Mouse (Mus musculus): Measurements from ENCODE around the gene Mvd.

The Mvd gene

DNA sequence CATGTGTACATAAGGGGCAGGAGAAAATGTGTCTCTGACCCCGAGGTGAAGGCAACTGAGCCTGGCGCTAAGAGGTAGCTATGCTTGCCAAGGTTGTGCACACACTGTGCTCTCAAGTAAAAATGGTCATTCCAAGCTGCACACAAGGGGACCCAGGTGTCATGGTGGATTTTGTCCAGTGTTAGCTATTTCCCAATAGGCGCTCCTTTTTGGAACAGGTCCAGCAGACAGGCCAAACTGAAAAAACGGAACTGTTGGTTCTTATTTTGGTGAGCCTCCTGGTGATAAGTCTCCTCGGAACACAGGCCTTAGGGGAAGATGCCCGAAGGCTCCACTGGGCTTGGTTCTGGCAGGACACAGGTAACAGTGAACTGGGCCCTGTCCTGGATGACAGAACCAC lies 11.2 kb upstream of the Mvd start:
- no peak for DNase-seq

DNA sequence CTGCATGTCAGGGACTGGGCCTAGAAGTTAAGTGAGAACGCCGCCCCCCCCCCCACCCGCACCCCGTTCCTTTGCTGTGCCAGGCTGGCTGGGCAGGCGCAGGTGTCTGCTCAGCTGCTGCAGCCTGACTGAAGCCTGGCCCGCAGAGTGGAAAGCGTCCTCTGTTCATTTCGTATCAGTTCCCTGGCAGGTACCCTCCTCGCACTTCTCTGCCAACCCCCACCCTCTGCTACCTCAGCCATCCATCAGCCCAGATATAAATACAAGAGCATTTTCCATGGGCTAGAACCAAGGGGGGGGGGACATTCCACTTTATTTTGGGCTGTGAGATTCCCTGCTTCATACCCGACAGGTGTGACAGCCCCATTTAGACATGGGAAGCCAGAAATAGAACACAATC lies 8.9 kb upstream of the Mvd start:
- no peak for DNase-seq

DNA sequence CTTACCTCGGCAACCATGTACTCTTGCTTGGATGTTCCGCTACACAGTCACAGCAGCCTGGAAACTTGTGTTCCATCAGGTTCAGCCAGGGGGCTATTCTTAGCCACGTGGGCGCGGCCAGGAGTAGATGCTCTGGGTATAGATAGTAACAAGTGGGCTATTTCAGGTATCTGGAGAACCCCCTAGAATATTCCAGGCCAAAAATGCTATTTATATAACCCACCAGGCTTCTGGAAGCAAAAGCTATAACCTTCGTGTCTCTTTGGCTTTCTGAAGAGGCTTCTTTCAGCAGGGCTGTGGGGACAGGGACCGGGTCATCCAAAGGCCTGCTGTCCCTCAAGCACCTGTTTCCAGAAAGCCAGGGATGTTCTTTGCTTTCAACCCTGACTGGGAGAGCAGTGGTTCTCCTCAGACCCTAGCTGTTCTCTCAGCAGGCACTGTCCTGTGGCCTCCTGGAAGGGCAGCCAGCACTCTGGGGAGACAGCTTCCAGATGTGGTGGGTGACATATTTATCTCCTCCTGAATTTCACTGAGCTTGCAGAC lies 8.0 kb upstream of the Mvd start:
- no peak for DNase-seq

DNA sequence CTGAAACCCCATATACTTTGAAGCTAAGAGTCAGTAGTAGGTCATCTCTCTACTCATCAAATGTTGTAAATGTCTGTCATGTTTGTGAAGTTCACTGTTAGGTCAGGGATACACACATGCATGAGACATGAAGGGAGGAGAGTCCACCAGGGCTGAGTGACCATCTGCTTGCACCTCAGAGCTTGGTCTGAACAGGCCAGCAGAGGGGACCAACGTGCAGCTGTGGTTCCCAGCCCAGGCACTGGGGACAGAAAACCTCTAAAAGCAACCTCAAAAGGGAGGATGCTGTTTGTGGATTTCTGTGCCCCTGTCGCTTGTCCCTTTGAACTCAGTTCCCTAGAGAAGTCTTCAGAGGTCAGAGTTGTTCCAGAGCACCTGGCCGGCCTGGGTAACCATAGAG lies 2.0 kb upstream of the Mvd start:
- no peak for DNase-seq

DNA sequence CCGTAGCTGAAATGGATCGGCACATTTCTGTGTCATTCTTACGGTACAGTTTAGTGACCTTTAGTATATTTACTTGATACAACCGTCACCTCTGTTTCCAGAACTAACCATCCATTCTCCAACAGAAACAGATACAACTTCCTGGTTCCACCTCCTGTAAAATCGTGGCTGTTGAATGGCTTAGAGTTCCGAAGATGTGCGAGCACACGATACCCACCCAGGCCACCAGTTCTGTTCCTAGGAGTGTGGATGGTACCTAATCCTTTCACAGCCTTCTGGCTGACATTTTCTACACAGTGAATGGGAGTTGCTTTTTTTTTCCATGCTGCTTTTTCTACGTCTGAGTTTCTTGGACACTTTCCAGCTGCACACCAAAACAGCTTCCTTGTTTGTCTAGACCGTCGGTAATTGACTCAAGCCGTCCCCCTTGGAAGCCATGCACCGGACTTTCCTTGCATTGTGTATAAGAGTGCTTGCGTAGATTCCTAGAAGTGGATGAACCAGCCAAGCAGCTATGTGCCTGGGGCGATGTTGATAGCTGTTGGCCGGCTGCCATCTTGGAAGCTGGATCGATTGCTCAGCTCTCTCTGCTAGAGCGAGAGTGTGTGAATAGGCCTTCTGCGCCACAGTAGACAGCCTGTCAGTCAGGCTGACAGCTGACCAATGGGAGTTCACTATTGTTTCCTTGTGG lies 981 bp upstream of the Mvd start:
- DNase-seq = peak; percentile 83

DNA sequence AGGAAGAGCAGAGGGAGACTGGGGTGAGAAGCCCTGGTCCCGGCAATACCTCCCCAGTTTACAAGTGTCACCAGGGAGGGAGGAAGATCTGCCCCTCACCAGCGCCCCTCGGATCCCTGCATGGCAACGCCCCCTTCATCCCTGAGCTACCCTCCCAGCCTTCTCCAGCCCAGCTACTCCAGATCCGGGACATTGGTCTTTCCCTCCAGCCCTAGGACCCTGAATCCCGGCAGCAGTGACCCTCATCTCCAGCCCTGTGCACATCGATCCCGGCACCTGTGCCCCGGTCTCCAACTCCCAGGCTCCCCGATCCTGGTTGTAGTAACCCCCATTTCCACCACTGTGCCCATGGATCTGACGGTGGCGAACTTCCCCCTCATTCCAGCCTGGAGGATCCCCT lies 441 bp downstream of the Mvd start:
- no peak for DNase-seq

DNA sequence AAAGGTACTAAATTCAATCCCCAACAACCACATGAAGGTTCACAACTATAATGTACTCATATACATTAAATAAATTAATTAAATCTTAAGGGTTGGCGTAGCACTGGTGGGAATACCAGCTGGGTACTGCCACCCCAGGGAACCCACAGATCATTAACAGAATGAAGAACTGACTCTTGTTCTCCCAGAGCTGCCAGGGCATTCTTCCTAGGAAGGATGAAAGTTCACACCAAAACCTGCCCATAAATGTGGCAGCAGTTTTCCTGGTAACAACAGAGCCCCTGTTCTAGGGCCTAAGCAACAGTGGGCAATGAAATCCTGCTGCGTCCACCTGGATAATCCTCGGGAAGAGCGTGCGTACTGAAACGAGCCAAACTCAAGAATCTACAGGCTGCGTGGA lies 866 bp downstream of the Mvd start:
- no peak for DNase-seq

DNA sequence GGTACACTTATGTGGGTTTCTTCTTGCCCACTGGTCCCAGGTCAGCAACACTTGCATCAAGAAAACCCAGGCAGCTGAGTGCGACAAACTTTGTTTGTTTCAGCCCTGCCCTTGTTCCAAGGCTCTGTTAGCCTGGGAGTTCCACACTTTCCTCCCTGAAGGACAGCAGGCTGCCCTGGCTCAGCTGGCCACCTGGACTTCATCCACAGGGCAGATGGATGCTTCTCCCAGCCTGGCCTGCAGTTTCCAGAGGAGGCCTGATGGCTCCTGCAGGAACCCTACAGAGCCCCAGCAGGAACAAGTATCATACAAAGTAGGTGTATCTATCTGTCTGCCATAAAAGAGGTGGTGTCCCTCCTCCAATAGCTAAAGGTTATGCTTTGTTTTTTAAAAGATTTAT lies 1.9 kb downstream of the Mvd start:
- DNase-seq = peak; percentile 43

DNA sequence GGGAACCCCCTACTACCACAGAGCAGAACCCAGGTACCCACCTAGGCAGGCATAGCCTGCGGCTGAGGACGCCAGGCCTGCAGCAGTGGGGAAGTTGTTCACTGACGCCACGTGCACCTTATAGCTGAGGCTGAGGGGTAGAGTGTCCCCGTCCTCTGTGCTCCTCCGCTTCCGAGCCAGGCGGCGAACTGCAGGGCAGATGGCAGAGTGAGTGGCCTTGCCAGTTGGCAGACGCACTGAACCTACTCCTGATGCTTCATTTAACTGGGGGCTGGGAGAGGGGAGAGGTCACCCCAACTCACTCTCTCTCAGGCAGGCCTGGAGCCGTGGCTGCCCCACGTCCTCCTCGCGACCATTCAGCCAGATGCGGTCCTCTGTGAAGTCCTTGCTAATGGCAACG lies 3.9 kb downstream of the Mvd start:
- peak; percentile 88 for DNase-seq

DNA sequence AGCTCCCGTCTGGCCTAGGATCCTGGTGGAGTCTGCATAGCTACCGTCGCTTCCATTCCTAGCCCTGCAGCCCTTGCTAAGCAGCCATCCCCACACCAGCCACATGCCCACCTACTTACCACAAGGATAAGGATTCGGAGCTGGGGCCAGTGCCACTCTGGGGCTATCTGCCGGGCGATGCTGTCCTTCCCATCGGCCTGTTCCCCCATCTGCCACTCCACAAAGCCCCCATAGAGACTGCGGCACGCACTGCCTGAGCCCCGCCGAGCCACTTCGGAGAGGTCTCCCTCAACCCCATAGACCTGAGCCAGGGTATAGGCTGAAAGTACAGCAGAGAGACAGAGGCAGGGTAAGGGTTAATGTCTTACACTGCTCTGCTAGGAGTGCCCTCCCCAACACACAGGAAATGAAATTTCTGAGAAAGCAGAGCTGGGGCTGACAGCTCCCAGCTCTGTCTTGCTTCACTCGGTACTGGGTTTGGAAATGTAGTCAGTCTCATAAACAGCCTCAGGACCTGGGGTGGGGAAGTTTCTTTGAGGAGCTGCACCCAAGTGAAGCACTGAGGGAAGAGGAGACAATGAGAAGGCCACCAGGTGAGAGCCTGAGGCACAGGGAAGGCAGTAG lies 5.4 kb downstream of the Mvd start:
- no peak for DNase-seq

DNA sequence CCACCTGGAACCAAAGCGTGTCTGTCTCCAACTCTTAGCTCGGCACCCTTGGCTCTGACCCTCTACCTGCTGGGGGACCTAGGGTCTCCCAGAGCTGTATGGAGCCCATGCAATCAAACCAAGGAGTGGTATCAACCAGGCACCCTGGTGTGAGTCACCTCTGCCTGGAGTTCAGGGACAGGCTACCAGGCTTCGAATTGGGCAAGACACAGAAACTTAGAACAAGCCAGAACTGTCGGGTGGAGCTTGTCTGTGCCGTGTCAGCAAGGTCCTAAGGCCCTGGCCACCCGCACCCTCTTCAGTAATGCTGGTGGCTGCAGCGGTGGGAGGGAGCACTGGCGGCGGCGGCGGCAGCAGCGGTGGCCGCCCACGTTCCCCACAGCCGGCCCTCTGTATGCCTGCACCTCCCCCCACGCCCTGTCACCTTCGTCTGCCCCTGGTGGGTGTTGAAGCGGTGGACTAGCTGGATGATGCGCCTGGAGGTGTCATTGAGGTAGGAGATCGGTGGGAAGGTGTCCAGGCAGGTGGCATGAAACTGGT lies 6.6 kb downstream of the Mvd start:
- DNase-seq = no peak

DNA sequence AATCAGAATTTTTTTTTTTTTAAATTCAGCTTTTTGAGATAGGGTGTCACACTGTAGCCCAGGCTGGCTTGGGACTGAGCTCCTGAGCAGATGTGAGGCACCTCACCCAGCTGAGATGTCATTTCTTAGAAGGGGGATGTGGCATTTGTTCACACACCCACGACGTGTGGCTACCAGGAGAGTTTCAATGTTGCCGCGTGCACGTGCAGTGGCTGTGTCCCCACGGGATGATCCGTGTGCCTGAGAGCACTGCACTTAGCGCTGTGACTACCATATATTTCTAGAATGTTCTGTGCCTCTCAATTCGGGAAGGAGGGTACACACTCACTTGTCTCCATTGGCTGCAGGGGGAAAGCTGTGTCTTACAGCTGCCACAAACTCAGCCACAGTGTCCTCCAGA lies 7.1 kb downstream of the Mvd start:
- DNase-seq = no peak

DNA sequence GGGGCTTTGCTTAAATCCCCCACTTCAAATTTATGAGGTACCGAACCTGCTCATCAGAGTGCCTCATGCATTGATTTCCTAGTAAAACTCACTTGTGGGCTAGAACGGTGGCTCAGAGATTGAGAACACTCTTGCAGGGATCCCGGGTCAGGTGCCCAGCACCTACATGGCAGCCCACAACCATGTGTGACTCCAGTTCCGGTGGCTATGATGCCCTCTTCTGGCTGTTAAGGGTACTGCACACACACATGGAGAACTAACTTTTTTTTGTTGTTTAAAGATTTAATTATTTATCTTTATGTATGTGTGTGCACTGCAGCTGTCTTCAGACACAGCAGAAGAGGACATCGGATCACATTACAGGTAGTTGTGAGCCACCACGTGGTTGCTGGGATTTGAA lies 7.8 kb downstream of the Mvd start:
- DNase-seq = no peak

DNA sequence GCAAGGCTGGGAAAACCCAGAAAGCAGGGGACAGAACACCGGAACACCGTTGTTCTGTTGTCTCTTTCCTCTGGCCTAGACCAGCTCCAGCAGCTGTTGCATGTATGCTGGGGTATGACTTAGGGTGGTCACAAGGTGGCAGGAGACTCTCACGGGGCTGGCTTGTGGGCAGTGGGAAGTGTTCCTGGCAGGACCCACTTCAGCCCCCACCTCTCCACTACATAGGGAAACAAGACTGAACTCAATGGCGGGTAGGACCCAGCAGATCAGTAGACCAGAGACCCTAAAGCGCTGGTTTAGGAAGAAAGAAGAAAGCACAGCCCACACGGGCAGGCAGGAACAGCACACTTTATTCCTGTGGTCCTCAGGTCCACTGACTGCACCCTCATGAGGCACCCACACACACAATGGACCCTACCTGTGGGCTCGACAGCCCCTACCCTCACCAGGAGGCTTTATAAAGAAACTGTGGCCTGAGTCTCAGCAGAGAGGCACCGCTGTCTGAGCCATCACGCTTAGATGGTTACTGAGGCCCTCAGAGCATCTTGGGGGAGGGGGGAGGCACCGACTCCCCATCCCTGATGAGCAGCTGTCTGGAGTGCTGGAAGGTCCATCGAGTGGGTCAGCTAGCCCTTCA lies 9.8 kb downstream of the Mvd start:
- DNase-seq = no peak

DNA sequence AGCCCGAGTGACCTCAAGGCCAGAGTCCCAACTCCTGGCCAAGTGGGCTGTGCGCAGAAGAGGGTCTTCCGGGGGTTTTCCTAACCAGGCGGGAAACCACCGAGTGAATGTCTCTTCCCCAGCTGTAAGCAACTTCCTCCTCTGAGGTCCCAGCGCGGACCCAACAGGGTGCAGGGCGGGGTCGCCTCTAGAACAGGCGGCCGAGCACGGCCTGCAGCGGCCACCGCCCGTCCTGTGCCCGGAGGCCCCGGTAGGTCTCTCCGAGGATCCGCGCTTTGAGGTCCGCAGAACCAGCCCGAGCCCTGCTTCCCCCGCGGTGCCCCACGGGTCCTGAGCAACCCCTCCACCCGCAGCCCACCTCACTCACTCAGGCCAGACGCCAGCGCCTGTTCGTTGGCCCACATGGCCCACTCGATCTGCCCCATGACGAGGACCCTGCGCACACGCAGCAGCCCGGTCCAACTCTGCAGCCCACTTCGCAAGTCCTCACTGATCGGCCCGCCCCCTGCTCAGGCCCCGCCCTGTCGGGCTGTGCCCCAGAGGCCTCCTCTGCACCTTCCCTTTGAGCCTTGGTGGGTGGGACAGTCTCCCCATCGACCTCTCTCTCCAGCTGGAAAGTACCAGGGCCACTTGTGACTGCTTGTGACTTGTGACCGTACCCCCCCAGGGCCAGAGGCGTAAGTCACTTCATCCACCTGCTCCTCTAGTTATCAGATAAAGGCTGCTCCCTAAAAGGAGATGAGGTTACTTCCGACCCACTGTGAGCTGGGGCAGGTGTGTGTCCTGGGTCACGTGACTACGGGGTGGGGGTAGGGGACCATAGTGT lies 10.6 kb downstream of the Mvd start, which contains the start of gene Cyba:
Gene Cyba, minus strand, starts transcription at position 488 of the 826 bp plus-strand sequence.
- DNase-seq = no peak

DNA sequence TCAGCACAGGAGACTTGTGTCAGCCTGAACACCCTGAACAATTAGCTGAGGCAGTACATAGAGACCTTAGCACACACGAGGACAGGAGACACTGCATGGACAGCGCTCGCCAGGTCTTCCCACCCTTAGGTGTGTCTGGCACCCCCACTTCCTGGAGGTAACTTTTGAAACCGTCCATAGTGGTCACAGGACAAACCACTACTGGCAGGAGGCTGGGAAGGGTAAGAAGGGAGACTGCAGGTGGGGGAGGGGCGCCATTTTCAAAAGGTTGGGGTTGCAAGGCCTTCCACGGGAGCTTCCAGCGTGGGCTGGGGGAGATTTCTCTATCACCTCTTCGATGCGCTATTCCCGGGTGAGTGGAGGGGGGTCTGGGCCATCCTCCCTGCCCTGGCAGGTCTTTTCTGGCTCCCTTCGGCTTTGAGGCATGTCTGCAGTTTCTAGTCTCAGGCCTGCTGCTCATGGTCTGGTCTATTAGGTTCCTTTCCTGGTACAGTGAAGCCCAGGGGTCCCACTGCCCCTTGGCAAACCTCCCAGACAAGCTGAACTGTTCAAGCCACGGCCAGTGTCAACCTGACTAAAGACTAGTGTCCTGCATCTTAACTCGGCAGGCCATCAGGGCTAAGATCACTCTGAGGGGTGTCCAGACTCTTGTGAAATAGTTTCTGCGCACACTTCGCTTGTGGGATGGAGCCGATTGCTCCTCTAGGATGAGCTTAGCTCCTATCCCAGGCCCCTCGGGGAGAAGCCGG lies 11.4 kb downstream of the Mvd start:
- no peak for DNase-seq

DNA sequence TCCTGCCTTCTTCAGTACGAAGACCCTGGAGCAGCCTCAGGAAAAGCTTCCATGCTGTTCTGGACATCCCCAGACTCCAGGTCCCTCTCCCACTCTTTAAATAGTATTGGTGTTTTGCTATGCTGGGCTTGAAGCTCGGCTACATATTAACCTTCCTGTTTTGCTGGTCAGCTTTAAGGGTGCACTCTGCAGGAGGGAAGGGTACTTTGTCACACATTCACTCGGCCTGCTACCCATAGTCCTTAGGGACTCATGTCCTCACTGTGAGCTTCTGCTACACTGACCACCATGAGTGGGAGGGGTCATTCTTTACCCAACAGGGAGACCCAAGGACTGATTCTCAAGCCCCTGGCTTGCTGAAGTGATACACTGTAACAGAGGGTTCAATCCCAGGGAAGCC lies 12.6 kb downstream of the Mvd start:
- no peak for DNase-seq

DNA sequence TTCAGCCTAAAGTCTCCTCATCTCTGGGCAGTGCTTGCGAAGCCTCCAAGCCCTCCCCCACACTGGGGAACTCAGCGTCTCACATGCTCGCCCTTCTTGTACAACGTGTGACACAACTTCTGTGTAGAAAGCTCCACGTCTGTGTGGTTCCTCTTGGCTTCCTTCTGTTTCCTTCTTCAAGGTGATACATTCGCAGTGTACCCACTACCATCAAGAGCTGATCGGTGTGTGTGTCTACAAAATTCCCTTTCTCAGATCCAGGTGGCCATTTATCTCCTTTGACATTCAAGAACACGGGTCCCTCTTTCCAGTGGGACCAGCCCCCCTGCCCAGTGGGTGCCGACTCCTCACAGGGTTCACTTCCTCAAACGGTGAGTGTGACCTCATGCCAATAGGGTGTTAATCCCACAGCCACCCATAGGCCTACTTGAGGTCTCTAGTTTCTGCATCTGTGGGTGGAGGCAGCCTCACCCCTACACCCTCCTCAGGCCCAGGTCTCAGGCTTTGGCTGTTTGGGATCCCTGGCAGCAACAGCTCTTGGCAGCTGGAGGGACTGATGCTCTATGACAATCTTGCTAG lies 13.1 kb downstream of the Mvd start:
- no peak for DNase-seq

DNA sequence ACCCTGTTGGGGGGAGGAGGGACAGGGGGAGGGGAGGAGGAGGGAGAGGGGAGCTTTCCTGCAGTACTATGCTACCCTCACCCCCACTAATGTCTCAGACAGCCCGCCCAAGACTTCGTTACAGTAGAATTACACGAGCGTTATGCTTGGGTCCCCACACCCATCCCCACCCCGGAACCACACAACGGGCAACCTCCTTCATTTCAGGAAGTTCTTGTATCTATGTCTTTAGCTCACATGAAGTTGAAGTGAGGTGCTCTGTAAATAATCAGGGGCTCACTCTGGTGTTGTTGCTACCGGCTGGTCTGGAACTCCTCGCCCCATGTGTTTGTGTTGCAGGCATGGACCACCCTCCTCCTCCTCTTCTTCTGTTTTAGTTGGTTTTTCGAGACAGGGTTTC lies 15.1 kb downstream of the Mvd start:
- DNase-seq = no peak

DNA sequence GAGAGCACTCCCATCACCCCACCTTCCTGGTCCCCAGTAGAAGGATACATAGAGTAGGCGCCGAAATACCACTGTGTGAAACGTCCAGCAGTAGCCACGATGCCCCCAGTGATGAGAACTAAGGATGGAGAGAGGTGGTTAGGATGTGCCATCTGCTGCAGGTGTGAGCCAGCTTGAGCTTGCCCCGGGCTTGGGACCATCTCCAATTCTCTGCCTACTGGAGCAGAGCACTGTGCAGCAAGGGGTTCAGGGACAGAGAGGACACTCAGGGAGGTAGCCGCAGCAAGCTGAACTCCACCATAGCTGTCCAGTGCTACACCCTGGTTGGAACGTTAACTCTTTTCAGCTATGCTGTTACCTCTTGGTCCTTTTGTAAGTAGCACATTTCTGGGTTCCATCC lies 15.6 kb downstream of the Mvd start:
- DNase-seq = no peak

DNA sequence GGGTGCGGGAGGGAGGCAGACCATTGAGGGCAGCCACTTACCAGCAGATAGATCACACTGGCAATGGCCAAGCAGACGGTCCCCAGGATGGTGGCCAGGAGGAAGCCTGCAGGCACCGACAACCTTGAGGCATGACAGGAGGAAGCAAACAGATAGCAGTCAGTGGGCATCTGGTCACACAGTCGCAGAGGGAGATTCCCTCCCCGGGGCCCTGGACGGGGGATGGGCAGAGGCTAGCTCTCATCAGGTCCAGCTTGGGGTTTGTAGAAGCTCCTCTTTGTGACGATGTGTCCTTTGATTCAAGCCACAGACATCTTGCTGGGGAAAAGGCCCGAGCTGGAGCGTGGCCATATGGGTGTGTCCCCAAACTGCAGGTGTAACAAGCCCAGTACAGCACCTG lies 17.1 kb downstream of the Mvd start:
- DNase-seq = no peak

DNA sequence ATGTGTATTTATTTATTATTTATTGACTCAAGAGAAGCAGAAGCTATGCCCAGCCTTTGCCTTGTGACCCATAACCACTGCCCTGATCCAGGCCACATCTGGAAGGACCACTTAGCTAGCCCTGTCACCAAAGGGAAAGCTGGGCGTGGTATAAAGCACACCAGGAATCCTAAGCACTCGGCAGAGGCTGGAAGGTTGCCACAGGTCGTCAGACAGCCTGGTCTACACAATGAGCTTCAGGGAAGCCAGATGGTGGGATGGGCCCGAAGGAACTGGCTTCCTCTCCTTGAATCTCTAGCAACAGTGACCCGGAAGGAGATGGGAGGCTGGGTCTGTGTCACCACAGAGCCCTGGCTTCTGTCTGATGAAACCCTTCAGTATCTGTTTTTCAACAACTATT lies 19.6 kb downstream of the Mvd start:
- no peak for DNase-seq
